Mouse (Mus musculus) lung, embryonic 16.5 days (tissue): ENCODE measurements around the gene Scn8a. TPM values are rescaled to one million over a fixed set of nuclear protein-coding genes. Genes with fewer than 3 reads are reported as not detected.

Source experiments
- ATAC-seq: fragments of 200-750 bp; cut with Nextera tagmentation; 2 replicates; pipeline ENCODE4 v1.8.0; 2017; ENCODE audit warnings: low read depth, mild to moderate bottlenecking, moderate library complexity
- H3K27ac ChIP-seq: fragments of 300-500 bp; sonication (generic); 2 replicates; pipeline ENCODE4 v1.5.1; 2014; ENCODE audit warnings: mild to moderate bottlenecking, control low read depth, low read length
- H3K27me3 ChIP-seq: fragments of 300-500 bp; sonication (generic); 2 replicates; pipeline ENCODE4 v1.6.1; 2014; ENCODE audit warnings: low read depth, low read length, mixed read lengths; ENCODE audit not compliant: control insufficient read depth, insufficient read depth
- H3K36me3 ChIP-seq: fragments of 300-500 bp; sonication (generic); 2 replicates; pipeline ENCODE4 v1.6.1; 2014; ENCODE audit warnings: low read length; ENCODE audit not compliant: control insufficient read depth, insufficient read depth
- H3K4me1 ChIP-seq: fragments of 300-500 bp; sonication (generic); replicated peaks from 2 replicates; pipeline ENCODE4 v1.6.1; 2014; ENCODE audit warnings: low read length, mixed read lengths; ENCODE audit not compliant: control insufficient read depth, insufficient read depth
- H3K4me2 ChIP-seq: fragments of 300-500 bp; sonication (generic); 2 replicates; pipeline ENCODE4 v1.6.1; 2014; ENCODE audit warnings: low read depth, low read length, control low read depth
- H3K4me3 ChIP-seq: fragments of 300-500 bp; sonication (generic); 2 replicates; pipeline ENCODE4 v1.5.1; 2014; ENCODE audit warnings: mild to moderate bottlenecking, low read length, control low read depth
- H3K9ac ChIP-seq: fragments of 300-500 bp; sonication (generic); 2 replicates; pipeline ENCODE4 v1.6.1; 2014; ENCODE audit warnings: low read length, control low read depth
- H3K9me3 ChIP-seq: fragments of 300-500 bp; sonication (generic); 2 replicates; pipeline ENCODE4 v1.6.1; 2016; ENCODE audit warnings: low read length; ENCODE audit not compliant: control insufficient read depth
- WGBS: fragments of 180-500 bp; shearing (Covaris S2); extraction: QIAGEN DNeasy Blood & Tissue Kit; methylation state at CpG from one replicate; pipeline ENCODE4 v1.1.7; 2014; 5-methylcytosine and 5-hydroxymethylcytosine counted together
- polyA plus RNA-seq: library from polyadenylated mRNA; unstranded; fragments of >200 nt; fragmentation: Nextera tagmentation; extraction: Ambion mirVana; gene quantifications from 2 replicates; pipeline ENCODE4 v1.2.1, GENCODE M21; 2015

The Scn8a gene
- polyA plus RNA-seq, 1 experiment from 2014 or later: 1.4 TPM

DNA sequence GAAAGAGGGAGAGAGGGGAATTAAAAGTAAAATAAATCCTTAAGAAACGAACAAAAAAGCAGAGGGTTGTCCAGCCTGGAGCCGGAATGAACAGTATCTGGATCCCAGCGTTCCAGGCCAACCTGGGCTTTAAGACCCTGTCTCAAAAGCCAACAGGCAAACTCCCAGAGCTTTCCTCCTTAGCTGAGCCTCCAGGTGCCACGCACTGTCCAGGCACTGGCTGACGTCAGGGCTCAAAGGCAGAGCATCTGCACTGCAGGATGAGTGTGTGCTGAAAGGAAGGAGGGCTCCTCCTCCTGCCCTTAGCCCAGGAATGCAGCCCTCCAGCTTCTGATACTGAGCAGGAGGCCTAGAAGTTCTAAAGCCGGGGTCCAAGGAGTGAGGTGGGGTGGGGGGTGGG lies 224.3 kb downstream of the Scn8a start:
- no peaks in the 10 kb centered on the region for H3K9me3 ChIP-seq
- H3K4me1 ChIP-seq: peaks cover 6% of the 10 kb centered on the region
- WGBS: 43% methylated on average over 6 of the region's 6 CpGs
- H3K27me3 ChIP-seq: no peaks in the 10 kb centered on the region; the same call in 1 of the 2 replicates
- no peak overlapping the region for H3K27ac ChIP-seq
- H3K4me2 ChIP-seq: no peak overlapping the region
- ATAC-seq: no peak
- no peaks in the 10 kb centered on the region for H3K36me3 ChIP-seq
- H3K4me3 ChIP-seq: no peak overlapping the region
- no peak overlapping the region for H3K9ac ChIP-seq

- H3K4me2 ChIP-seq: no peak overlapping the region
- H3K9me3 ChIP-seq: no peaks in the 10 kb centered on the region
- no peak for ATAC-seq
- no peaks in the 10 kb centered on the region for H3K36me3 ChIP-seq
- H3K4me3 ChIP-seq: no peak overlapping the region
- 56% methylated on average over 9 of the region's 9 CpGs for WGBS
- H3K9ac ChIP-seq: no peak overlapping the region
- H3K27ac ChIP-seq: no peak overlapping the region
- H3K4me1 ChIP-seq: peaks cover 6% of the 10 kb centered on the region
- no peaks in the 10 kb centered on the region; the same call in 1 of the 2 replicates for H3K27me3 ChIP-seq
Observed at GRCm38 (mm10) chr15:101094979-101095378, 225.3 kb downstream of the Scn8a start.

GRCm38 (mm10) chr15:101095392-101095791 lies 225.7 kb downstream of the Scn8a start:
- peaks cover 6% of the 10 kb centered on the region for H3K4me1 ChIP-seq

More at GRCm38 (mm10) chr15:101095392-101095791, 225.7 kb downstream of the Scn8a start:
- H3K36me3 ChIP-seq: no peaks in the 10 kb centered on the region
- H3K9ac ChIP-seq: no peak overlapping the region
- H3K9me3 ChIP-seq: no peaks in the 10 kb centered on the region
- no peak overlapping the region for H3K4me2 ChIP-seq
- no peak for ATAC-seq
- WGBS: 78% methylated on average over 3 of the region's 3 CpGs
- no peak overlapping the region for H3K27ac ChIP-seq
- no peaks in the 10 kb centered on the region; the same call in 1 of the 2 replicates for H3K27me3 ChIP-seq
- no peak overlapping the region for H3K4me3 ChIP-seq

Other genes starting within 250 kb of the Scn8a start
- gene Smagp, start 232.9 kb upstream of the Scn8a start, polyA plus RNA-seq: 20.5 and 22.1 TPM in 2 replicates
- gene Bin2, start 200.3 kb upstream of the Scn8a start, polyA plus RNA-seq: 4.6 and 6.3 TPM in 2 replicates
- gene Cela1, start 181.9 kb upstream of the Scn8a start, polyA plus RNA-seq: 4.2 and 9.6 TPM in 2 replicates
- gene Galnt6, start 140.5 kb upstream of the Scn8a start, polyA plus RNA-seq: 0.67 and 1.3 TPM in 2 replicates
- 2.5 and 4.2 TPM in 2 replicates for gene Slc4a8, start 108.1 kb upstream of the Scn8a start, polyA plus RNA-seq
- not detected in 2 replicates for gene Gm47841, start 177.5 kb downstream of the Scn8a start, polyA plus RNA-seq
- gene Fignl2, start 208.7 kb downstream of the Scn8a start, polyA plus RNA-seq: 0.20 TPM in 2 replicates
- gene Ankrd33, start 245.9 kb downstream of the Scn8a start, polyA plus RNA-seq: not detected in 2 replicates